Mouse (Mus musculus) C2C12 (cell line): ENCODE results near the gene Slc39a10.

ENCODE experiments used
- CEBPB ChIP-seq: IDR thresholded peaks from one replicate; pipeline ENCODE4 v1.6.1; 2011; ENCODE audit warnings: low read depth, mild to moderate bottlenecking, control low read depth, moderate library complexity
- CTCF ChIP-seq: IDR thresholded peaks from one replicate; pipeline ENCODE4 v1.5.1; 2011; ENCODE audit not compliant: control insufficient read depth, insufficient read depth, insufficient read length
- MAX ChIP-seq: IDR thresholded peaks from one replicate; pipeline ENCODE4 v1.6.1; 2011; ENCODE audit warnings: mild to moderate bottlenecking, control low read depth
- MYOD1 ChIP-seq: IDR thresholded peaks from one replicate; pipeline ENCODE4 v1.6.1; 2011; ENCODE audit warnings: low read depth; ENCODE audit not compliant: control insufficient read depth, insufficient read length

- TF ChIP-seq CTCF (no peak), MAX (no peak), MYOD1 (no peak), CEBPB (no peak)
Observed at GRCm38 (mm10) chr1:46869788-46870187, 22.9 kb downstream of the Slc39a10 start.
